In the genomic region with DNA sequence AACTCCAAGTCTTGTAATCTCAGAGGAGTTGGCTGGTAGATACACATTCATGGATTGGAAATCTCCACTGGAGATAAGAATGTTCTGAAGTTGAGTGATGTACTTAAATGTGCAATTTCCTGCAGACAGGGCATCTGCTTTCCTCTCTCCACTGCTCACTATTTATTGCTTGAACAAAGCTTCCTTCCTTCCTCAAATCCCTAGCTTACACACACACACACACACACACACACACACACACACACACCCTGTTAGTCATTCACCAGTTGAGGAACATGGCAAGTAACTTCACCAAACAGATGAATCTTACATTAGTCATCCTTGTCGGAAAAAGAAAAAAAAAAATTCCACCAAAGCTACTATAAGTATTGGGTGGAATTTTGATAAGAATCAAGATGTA, we compare ENCODE assay signal across 23 mouse cellular contexts. TPM values are rescaled to one million over a fixed set of nuclear protein-coding genes. Genes with fewer than 3 reads are reported as not detected.
DNase-seq lines count a peak whose midpoint lies in the region; ATAC-seq and TF ChIP-seq lines count a peak whose summit lies in the region.
"Had no signal": no experiment of that assay in that cellular context is flagged by ENCODE, and none has a peak within 500 bp of the region (broad histone marks: within the 10 kb centered on the region; RNA-seq: fewer than 3 reads in every experiment).

No protein-coding gene starts in this region.

- H3ac ChIP-seq in myocyte (ENCODE audit: control insufficient read depth, insufficient read length) = no peak overlapping the region

- no peaks in the 10 kb centered on the region for H3K27me3 ChIP-seq in myocyte (ENCODE audit: control insufficient read depth, insufficient read depth, insufficient read length)
- H3K27me3 ChIP-seq in intestine, embryonic 15.5 days (replicated peaks) = no peaks in the 10 kb centered on the region
- H3K27me3 ChIP-seq: heart, embryonic 12.5 days; hindbrain, embryonic 15.5 days; limb, embryonic 13.5 days; liver, embryonic 13.5 days; midbrain, embryonic 13.5 days; Patski had no signal

- H3K4me1 ChIP-seq in intestine, embryonic 15.5 days (replicated peaks) = no peaks in the 10 kb centered on the region
- H3K4me1 ChIP-seq: heart, embryonic 12.5 days; hindbrain, embryonic 15.5 days; liver, embryonic 13.5 days; midbrain, embryonic 13.5 days had no signal

- peak; percentile 29 for ATAC-seq in activated CD4-positive, CD25-positive, alpha-beta regulatory T cell, adult 4 months
- no peak for ATAC-seq in intestine, embryonic 15.5 days
- ATAC-seq: forebrain, embryonic 16.5 days; intestine, postnatal 0 days; midbrain, embryonic 13.5 days; Patski had no signal

- H3K4me3 ChIP-seq in myocyte = no peak overlapping the region
- no peak overlapping the region for H3K4me3 ChIP-seq in intestine, embryonic 15.5 days (replicated peaks)
- H3K4me3 ChIP-seq: heart, embryonic 12.5 days; hindbrain, embryonic 15.5 days; limb, embryonic 13.5 days; liver, embryonic 13.5 days; midbrain, embryonic 13.5 days had no signal

- H3K4me2 ChIP-seq in myocyte (ENCODE audit: low read depth) = peak overlapping the region; percentile 12
- no peak overlapping the region for H3K4me2 ChIP-seq in intestine, embryonic 15.5 days (replicated peaks)
- H3K4me2 ChIP-seq: heart, embryonic 12.5 days; hindbrain, embryonic 15.5 days; limb, embryonic 13.5 days; liver, embryonic 13.5 days; lung, embryonic 14.5 days; midbrain, embryonic 13.5 days had no signal

- no peaks in the 10 kb centered on the region for H3K79me2 ChIP-seq in myocyte (ENCODE audit: control insufficient read depth, insufficient read depth)

- H3K9ac ChIP-seq in intestine, embryonic 15.5 days = no peak overlapping the region
- H3K9ac ChIP-seq: heart, embryonic 12.5 days; hindbrain, embryonic 15.5 days; limb, embryonic 13.5 days; liver, embryonic 13.5 days; lung, embryonic 14.5 days; midbrain, embryonic 13.5 days had no signal

- H3K27ac ChIP-seq in intestine, embryonic 15.5 days = no peak overlapping the region
- H3K27ac ChIP-seq: hindbrain, embryonic 15.5 days; limb, embryonic 13.5 days; liver, embryonic 13.5 days; midbrain, embryonic 13.5 days had no signal

- WGBS in intestine, embryonic 15.5 days = 73% methylated on average over 1 of the region's 1 CpGs

- no peak for TF ChIP-seq POLR2A in myocyte (IDR thresholded peaks at IDR 0.05; ENCODE audit: insufficient read length, low read depth)

- no peaks in the 10 kb centered on the region for H3K9me3 ChIP-seq in intestine, embryonic 15.5 days
- H3K9me3 ChIP-seq: heart, embryonic 12.5 days; hindbrain, embryonic 15.5 days; limb, embryonic 13.5 days; liver, embryonic 13.5 days; midbrain, embryonic 13.5 days had no signal

- DNase-seq in adrenal gland, postnatal 10 days = peak; percentile 6
- no peak for DNase-seq in adrenal gland, adult 18-20 months (ENCODE audit: low spot score in 2 of 2)
- peak; percentile 11 to 18 for DNase-seq in kidney, postnatal 4 days
- no peak for DNase-seq in kidney, adult 9 months
- no peak for DNase-seq in gastrocnemius, postnatal 4 days (ENCODE audit: low spot score in 2 of 2)
- DNase-seq: B cell, adult 2 months; cerebellum, postnatal 14 days; embryo, embryonic 11 days; heart, adult 11 months; heart, postnatal 14 days; liver, embryonic 13.5 days; lung, embryonic 14.5 days; thymus, postnatal 4 days had no signal

- no peaks in the 10 kb centered on the region for H3K36me3 ChIP-seq in myocyte (ENCODE audit: control insufficient read depth, insufficient read depth)
- H3K36me3 ChIP-seq in intestine, embryonic 15.5 days = no peaks in the 10 kb centered on the region
- H3K36me3 ChIP-seq: heart, embryonic 12.5 days; hindbrain, embryonic 15.5 days; limb, embryonic 13.5 days; liver, embryonic 13.5 days; midbrain, embryonic 13.5 days had no signal

TF ChIP-seq in myocyte, 11 proteins besides CTCF, POLR2A, EP300 and RAD21:
- no peak for TF ChIP-seq POLR2AphosphoS2 (IDR thresholded peaks at IDR 0.05; ENCODE audit: insufficient read length, low read depth)
- TF ChIP-seq USF1 (IDR thresholded peaks at IDR 0.05; ENCODE audit: low read depth) = no peak
- TF ChIP-seq E2F4 (IDR thresholded peaks at IDR 0.05; ENCODE audit: insufficient read depth) = no peak
- TF ChIP-seq REST (IDR thresholded peaks at IDR 0.05; ENCODE audit: insufficient read depth, insufficient read length) = no peak
- no peak for TF ChIP-seq CEBPB (IDR thresholded peaks at IDR 0.05; ENCODE audit: insufficient read depth, poor library complexity, severe bottlenecking)
- no peak for TF ChIP-seq TCF3 (IDR thresholded peaks at IDR 0.05; ENCODE audit: insufficient read length, low read depth)
- no peak for TF ChIP-seq SRF (IDR thresholded peaks at IDR 0.05; ENCODE audit: control insufficient read depth, insufficient read length, low read depth)
- TF ChIP-seq MAX (IDR thresholded peaks at IDR 0.05; ENCODE audit: low read depth) = no peak
- TF ChIP-seq TCF12 (IDR thresholded peaks at IDR 0.05; ENCODE audit: insufficient read depth, poor library complexity, severe bottlenecking) = no peak
- no peak for TF ChIP-seq MYOD1 (IDR thresholded peaks at IDR 0.05; ENCODE audit: control insufficient read depth in 1 of 3, insufficient read length in 2 of 3, low read depth in 2 of 3)
- no peak for TF ChIP-seq MYOG (IDR thresholded peaks at IDR 0.05; ENCODE audit: control insufficient read depth in 1 of 3, insufficient read depth in 1 of 3, insufficient read length in 2 of 3, low read depth in 2 of 3)
TF ChIP-seq in myocyte: peak in this region for 0.

RNA-seq across cellular contexts. Expression of gene Slc24a3, which starts 8.6 kb away (rescaled TPM):
- total RNA-seq in adrenal gland, postnatal 10 days (2021) = 10 to 100 TPM; 36.7 to 37.2 TPM
- 10 to 100 TPM; 29.4 to 52.4 TPM for total RNA-seq in adrenal gland, adult 18-20 months (2021)
- polyA plus RNA-seq in activated CD4-positive, CD25-positive, alpha-beta regulatory T cell, adult 4 months (2017; shearing (Covaris generic)) = under 1 TPM; 0.56 to 0.76 TPM
- 4.8 TPM for polyA plus RNA-seq in myocyte (2012; fragmentation: generic; extraction: Trizol)
- polyA plus RNA-seq in intestine, embryonic 15.5 days (2015; fragmentation: Nextera tagmentation; extraction: Ambion mirVana) = 5.3 and 6.9 TPM in 2 replicates
- total RNA-seq in gastrocnemius, postnatal 4 days (2021) = 10 to 100 TPM; 11.6 to 12.0 TPM

Comparison
In these comparisons a context has a peak if more than half of its experiments do, and no peak if none do; other contexts are left out.
1. DNase-seq: peak in adrenal gland, postnatal 10 days (single experiment) and kidney, postnatal 4 days (2 of 2); none in adrenal gland, adult 18-20 months (0 of 2), kidney, adult 9 months (single experiment) and gastrocnemius, postnatal 4 days (0 of 2).